Mouse (Mus musculus) midbrain, embryonic 11.5 days (tissue): Measurements from ENCODE around the gene Col18a1. TPM values are rescaled to one million over a fixed set of nuclear protein-coding genes. Genes with fewer than 3 reads are reported as not detected.

Source experiments
- ATAC-seq: fragments of 200-750 bp; cut with Nextera tagmentation; 2 replicates; pipeline ENCODE4 v1.8.0; 2017; ENCODE audit warnings: moderate TSS enrichment, moderate library complexity; ENCODE audit not compliant: low FRiP score
- DNase-seq: peaks from one replicate; pipeline ENCODE4 v3.0.0; 2015; ENCODE audit warnings: low spot score; ENCODE audit errors: missing footprints
- H3K27ac ChIP-seq: fragments of 300-500 bp; sonication (generic); 2 replicates; pipeline ENCODE4 v1.5.1; 2014; ENCODE audit warnings: low read depth, low read length
- H3K27me3 ChIP-seq: fragments of 300-500 bp; sonication (generic); 2 replicates; pipeline ENCODE4 v1.6.1; 2014; ENCODE audit warnings: mild to moderate bottlenecking, low read length, moderate library complexity, mixed read lengths; ENCODE audit not compliant: control insufficient read depth, insufficient read depth
- H3K36me3 ChIP-seq: fragments of 300-500 bp; sonication (generic); 2 replicates; pipeline ENCODE4 v1.6.1; 2014; ENCODE audit warnings: mild to moderate bottlenecking, low read length, moderate library complexity, mixed read lengths; ENCODE audit not compliant: control insufficient read depth, insufficient read depth
- H3K4me1 ChIP-seq: fragments of 300-500 bp; sonication (generic); 2 replicates; pipeline ENCODE4 v1.6.1; 2014; ENCODE audit warnings: low read length; ENCODE audit not compliant: control insufficient read depth, insufficient read depth
- H3K4me2 ChIP-seq: fragments of 300-500 bp; sonication (generic); 2 replicates; pipeline ENCODE4 v1.6.1; 2014; ENCODE audit warnings: mild to moderate bottlenecking, moderate library complexity
- H3K4me3 ChIP-seq: fragments of 300-500 bp; sonication (generic); 2 replicates; pipeline ENCODE4 v1.5.1; 2014; ENCODE audit warnings: low read depth, low read length
- H3K9ac ChIP-seq: fragments of 300-500 bp; sonication (generic); 2 replicates; pipeline ENCODE4 v1.6.1; 2014; ENCODE audit warnings: low read length
- H3K9me3 ChIP-seq: fragments of 300-500 bp; sonication (generic); 2 replicates; pipeline ENCODE4 v1.6.1; 2016; ENCODE audit warnings: low read length; ENCODE audit not compliant: control insufficient read depth
- WGBS: fragments of 180-500 bp; shearing (Covaris S2); extraction: QIAGEN DNeasy Blood & Tissue Kit; methylation state at CpG from one replicate; pipeline ENCODE4 v1.1.7; 2014; 5-methylcytosine and 5-hydroxymethylcytosine counted together
- polyA plus RNA-seq: library from polyadenylated mRNA; unstranded; fragments of >200 nt; fragmentation: Nextera tagmentation; extraction: Ambion mirVana; gene quantifications from 2 replicates; pipeline ENCODE4 v1.2.1, GENCODE M21; 2014

Gene Col18a1
- polyA plus RNA-seq, 1 experiment from 2014 or later, result 52.2 TPM

GRCm38 (mm10) chr10:77126590-77126989 is 39.8 kb downstream of the Col18a1 start:
- H3K9ac ChIP-seq, result no peak overlapping the region
- H3K9me3 ChIP-seq, result no peaks in the 10 kb centered on the region
- 77% methylated on average over 2 of the region's 2 CpGs for WGBS
- no peak overlapping the region for H3K4me3 ChIP-seq
- DNase-seq, result no peak
- no peak overlapping the region for H3K4me2 ChIP-seq
- peaks cover under 1% of the 10 kb centered on the region; the same call in 1 of the 2 replicates for H3K4me1 ChIP-seq
- H3K27ac ChIP-seq, result no peak overlapping the region
- no peaks in the 10 kb centered on the region for H3K36me3 ChIP-seq
- H3K27me3 ChIP-seq, result no peaks in the 10 kb centered on the region
- no peak for ATAC-seq

- Histone ChIP-seq H3K36me3 (no peaks in the 10 kb centered on the region), H3K27me3 (no peaks in the 10 kb centered on the region), H3K9me3 (no peaks in the 10 kb centered on the region), H3K4me1 (no peaks in the 10 kb centered on the region; the same call in 1 of the 2 replicates), H3K9ac (no peak overlapping the region), H3K27ac (no peak overlapping the region), H3K4me2 (no peak overlapping the region), H3K4me3 (no peak overlapping the region)
- 85% methylated on average over 18 of the region's 18 CpGs for WGBS
- ATAC-seq (no peak), DNase-seq (no peak)
Observed at GRCm38 (mm10) chr10:77125078-77125731, 41.1 kb downstream of the Col18a1 start.

GRCm38 (mm10) chr10:77123953-77124352 is 42.4 kb downstream of the Col18a1 start:
- no peak for ATAC-seq
- H3K4me3 ChIP-seq, result no peak overlapping the region
- WGBS, result 83% methylated on average over 8 of the region's 8 CpGs

GRCm38 (mm10) chr10:77121287-77122022 is 44.9 kb downstream of the Col18a1 start:
- WGBS, result 88% methylated on average over 8 of the region's 8 CpGs
- Histone ChIP-seq H3K27me3 (no peaks in the 10 kb centered on the region), H3K4me2 (no peak overlapping the region), H3K9me3 (no peaks in the 10 kb centered on the region), H3K36me3 (no peaks in the 10 kb centered on the region), H3K27ac (no peak overlapping the region), H3K4me1 (peaks cover 7% of the 10 kb centered on the region), H3K4me3 (no peak overlapping the region), H3K9ac (no peak overlapping the region)
- DNase-seq, result no peak
- no peak for ATAC-seq

More at GRCm38 (mm10) chr10:77123953-77124352, 42.4 kb downstream of the Col18a1 start:
- H3K9ac ChIP-seq, result no peak overlapping the region
- H3K27ac ChIP-seq, result no peak overlapping the region
- H3K36me3 ChIP-seq, result no peaks in the 10 kb centered on the region
- no peaks in the 10 kb centered on the region for H3K9me3 ChIP-seq
- no peaks in the 10 kb centered on the region for H3K27me3 ChIP-seq
- no peak overlapping the region for H3K4me2 ChIP-seq
- no peaks in the 10 kb centered on the region; the same call in 1 of the 2 replicates for H3K4me1 ChIP-seq
- DNase-seq, result no peak

GRCm38 (mm10) chr10:77120501-77120900 is 45.8 kb downstream of the Col18a1 start:
- Histone ChIP-seq H3K36me3 (no peaks in the 10 kb centered on the region), H3K4me3 (no peak overlapping the region), H3K4me2 (no peak overlapping the region), H3K4me1 (peaks cover 8% of the 10 kb centered on the region), H3K27ac (no peak overlapping the region), H3K9me3 (no peaks in the 10 kb centered on the region), H3K9ac (no peak overlapping the region), H3K27me3 (no peaks in the 10 kb centered on the region)
- no peak for DNase-seq
- ATAC-seq, result no peak
- 89% methylated on average over 4 of the region's 4 CpGs for WGBS

- 85% methylated on average over 11 of the region's 11 CpGs for WGBS
- Histone ChIP-seq H3K9ac (no peak overlapping the region), H3K4me3 (no peak overlapping the region), H3K27me3 (no peaks in the 10 kb centered on the region), H3K4me1 (peaks cover 8% of the 10 kb centered on the region), H3K27ac (no peak overlapping the region), H3K36me3 (no peaks in the 10 kb centered on the region), H3K9me3 (no peaks in the 10 kb centered on the region), H3K4me2 (no peak overlapping the region)
- DNase-seq (no peak), ATAC-seq (no peak)
Observed at GRCm38 (mm10) chr10:77119437-77119836, 46.9 kb downstream of the Col18a1 start.

GRCm38 (mm10) chr10:77118361-77118760 is 48.0 kb downstream of the Col18a1 start:
- WGBS, result 83% methylated on average over 1 of the region's 1 CpGs
- H3K4me1 ChIP-seq, result peaks cover 8% of the 10 kb centered on the region

GRCm38 (mm10) chr10:77116537-77117455 is 49.6 kb downstream of the Col18a1 start:
- Histone ChIP-seq H3K36me3 (no peaks in the 10 kb centered on the region), H3K27ac (no peak overlapping the region; the same call in 1 of the 2 replicates), H3K9ac (no peak overlapping the region), H3K4me2 (no peak overlapping the region), H3K4me3 (no peak overlapping the region), H3K27me3 (no peaks in the 10 kb centered on the region), H3K4me1 (peaks cover 8% of the 10 kb centered on the region), H3K9me3 (no peaks in the 10 kb centered on the region)
- peak; percentile 42 for ATAC-seq
- DNase-seq, result no peak
- 40% methylated on average over 4 of the region's 4 CpGs for WGBS

More at GRCm38 (mm10) chr10:77118361-77118760, 48.0 kb downstream of the Col18a1 start:
- H3K27ac ChIP-seq, result no peak overlapping the region
- no peak for DNase-seq
- H3K27me3 ChIP-seq, result no peaks in the 10 kb centered on the region
- no peak overlapping the region for H3K9ac ChIP-seq
- no peak overlapping the region for H3K4me2 ChIP-seq
- H3K4me3 ChIP-seq, result no peak overlapping the region
- no peak for ATAC-seq
- H3K9me3 ChIP-seq, result no peaks in the 10 kb centered on the region
- H3K36me3 ChIP-seq, result no peaks in the 10 kb centered on the region
